Mouse (Mus musculus) yolk sac, embryonic 10.5 days (tissue): ENCODE results near the gene Rufy1.
"Not testable (repeated sequence)": the region's sequence is repeated elsewhere in the genome, so short reads cannot be mapped to it uniquely, and the experiment has no call there.

ENCODE experiments used
- DNase-seq: peaks from one replicate; pipeline ENCODE4 v3.0.0-alpha.2; 2017; ENCODE audit warnings: low spot score

Gene Rufy1

GRCm38 (mm10) chr11:50430277-50431133, at the start of gene Rufy1:
Rufy1 (minus strand) TSS chr11:50431125.
- peak; percentile 89 for DNase-seq

- no peak for DNase-seq
These were observed 47.1 kb upstream of the Rufy1 start for GRCm38 (mm10) chr11:50478072-50478471.

- no peak for DNase-seq
These were observed 46.7 kb upstream of the Rufy1 start for GRCm38 (mm10) chr11:50477486-50478070.

GRCm38 (mm10) chr11:50476971-50477370, 46.0 kb upstream of the Rufy1 start:
- DNase-seq, result peak; percentile 33

GRCm38 (mm10) chr11:50473933-50474332, 43.0 kb upstream of the Rufy1 start:
- no peak for DNase-seq

GRCm38 (mm10) chr11:50472161-50472939, 41.4 kb upstream of the Rufy1 start:
- DNase-seq, result no peak

GRCm38 (mm10) chr11:50461481-50461880, 30.6 kb upstream of the Rufy1 start:
- no peak for DNase-seq

GRCm38 (mm10) chr11:50459250-50459649, 28.3 kb upstream of the Rufy1 start:
- DNase-seq, result no peak

- DNase-seq, result no peak
These were observed 26.4 kb upstream of the Rufy1 start for GRCm38 (mm10) chr11:50457111-50457911.

- no peak for DNase-seq
These were observed 25.5 kb upstream of the Rufy1 start for GRCm38 (mm10) chr11:50456455-50456854.

GRCm38 (mm10) chr11:50454934-50455333, 24.0 kb upstream of the Rufy1 start:
- DNase-seq, result no peak

GRCm38 (mm10) chr11:50450236-50450635, 19.3 kb upstream of the Rufy1 start:
- no peak for DNase-seq

GRCm38 (mm10) chr11:50448163-50448562, 17.2 kb upstream of the Rufy1 start:
- not testable (repeated sequence) for DNase-seq

- no peak for DNase-seq
These were observed 12.5 kb upstream of the Rufy1 start for GRCm38 (mm10) chr11:50443259-50444065.

GRCm38 (mm10) chr11:50441637-50442036, 10.7 kb upstream of the Rufy1 start:
- DNase-seq, result no peak

GRCm38 (mm10) chr11:50440691-50441090, 9.8 kb upstream of the Rufy1 start:
- no peak for DNase-seq

GRCm38 (mm10) chr11:50439857-50440256, 8.9 kb upstream of the Rufy1 start:
- no peak for DNase-seq

- no peak for DNase-seq
These were observed 2.0 kb upstream of the Rufy1 start for GRCm38 (mm10) chr11:50432896-50433295.

GRCm38 (mm10) chr11:50432069-50432440, 1.1 kb upstream of the Rufy1 start:
- no peak for DNase-seq

- peak; percentile 38 for DNase-seq
These were observed 476 bp upstream of the Rufy1 start for GRCm38 (mm10) chr11:50431134-50432068.
